Mouse (Mus musculus): ENCODE results near the gene Tdrkh. TPM values are rescaled to one million over a fixed set of nuclear protein-coding genes. Genes with fewer than 3 reads are reported as not detected.

Tdrkh gene
- polyA plus RNA-seq, 1 experiment from 2014 or later: 9.4 TPM

DNA sequence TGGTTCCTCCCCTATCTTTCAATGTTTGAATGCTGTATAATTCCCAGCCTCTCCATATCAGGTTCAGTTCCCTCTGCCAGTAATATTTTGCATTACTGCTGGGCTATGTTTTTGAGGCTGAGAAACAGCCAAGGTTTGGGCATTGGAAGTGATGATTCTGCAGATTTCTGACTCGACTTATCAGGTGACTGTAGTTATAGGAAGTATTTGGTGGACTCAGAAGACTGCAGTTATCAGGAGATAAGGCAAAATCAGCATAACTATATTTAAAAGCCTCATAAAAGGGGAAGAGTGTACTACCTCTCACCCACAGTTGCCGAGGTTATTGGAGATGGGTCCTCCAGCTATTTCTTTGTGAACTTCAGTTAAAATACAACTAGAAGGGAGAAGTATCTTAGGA lies 17.9 kb downstream of the Tdrkh start:
- ATAC-seq (ENCODE audit: insufficient read depth, low FRiP score, low read depth): no peak
- Histone ChIP-seq H3K36me3 (no peaks in the 10 kb centered on the region), H3K9ac (no peak overlapping the region), H3K27me3 (replicated peaks) (no peaks in the 10 kb centered on the region), H3K4me3 (replicated peaks) (no peak overlapping the region), H3K4me1 (no peaks in the 10 kb centered on the region), H3K4me2 (no peak overlapping the region), H3K9me3 (no peaks in the 10 kb centered on the region), H3K27ac (no peak overlapping the region)
- 67% methylated on average over 2 of the region's 2 CpGs for WGBS

- no peaks in the 10 kb centered on the region for H3K27me3 ChIP-seq (replicated peaks)
- H3K4me1 ChIP-seq: no peaks in the 10 kb centered on the region
- no peak for ATAC-seq (ENCODE audit: insufficient read depth, low FRiP score, low read depth)
- 68% methylated on average over 2 of the region's 2 CpGs for WGBS
- no peaks in the 10 kb centered on the region for H3K36me3 ChIP-seq
- no peaks in the 10 kb centered on the region for H3K9me3 ChIP-seq
- no peak overlapping the region for H3K9ac ChIP-seq
- no peak overlapping the region for H3K27ac ChIP-seq
- H3K4me3 ChIP-seq (replicated peaks): no peak overlapping the region
- no peak overlapping the region for H3K4me2 ChIP-seq
Measured at GRCm38 (mm10) chr3:94434305-94434704, 21.2 kb downstream of the Tdrkh start.

DNA sequence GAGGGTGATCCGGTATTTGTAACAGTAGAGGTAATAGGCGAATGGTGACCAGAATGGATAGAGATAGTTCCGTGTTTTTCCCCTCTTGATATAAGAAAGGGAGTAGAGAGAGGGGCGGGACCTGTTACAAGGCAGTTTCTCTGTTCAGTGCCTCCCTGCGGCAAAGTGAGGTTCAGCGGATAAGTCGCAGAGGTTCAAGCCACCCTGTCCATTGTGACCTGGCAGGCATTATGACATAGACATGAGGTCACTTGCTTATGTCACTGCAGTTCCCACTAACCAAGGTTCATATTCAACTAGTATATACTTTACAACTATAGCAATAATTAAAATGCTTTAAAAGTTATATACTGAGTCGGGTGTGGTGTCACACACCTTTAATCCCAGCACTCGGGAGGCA lies 23.3 kb downstream of the Tdrkh start:
- Histone ChIP-seq H3K27me3 (replicated peaks) (no peaks in the 10 kb centered on the region), H3K9ac (no peak overlapping the region), H3K4me1 (no peaks in the 10 kb centered on the region), H3K4me3 (replicated peaks) (no peak overlapping the region), H3K9me3 (no peaks in the 10 kb centered on the region), H3K4me2 (no peak overlapping the region), H3K36me3 (no peaks in the 10 kb centered on the region), H3K27ac (no peak overlapping the region)
- no peak for ATAC-seq (ENCODE audit: insufficient read depth, low FRiP score, low read depth)
- 81% methylated on average over 9 of the region's 9 CpGs for WGBS

DNA sequence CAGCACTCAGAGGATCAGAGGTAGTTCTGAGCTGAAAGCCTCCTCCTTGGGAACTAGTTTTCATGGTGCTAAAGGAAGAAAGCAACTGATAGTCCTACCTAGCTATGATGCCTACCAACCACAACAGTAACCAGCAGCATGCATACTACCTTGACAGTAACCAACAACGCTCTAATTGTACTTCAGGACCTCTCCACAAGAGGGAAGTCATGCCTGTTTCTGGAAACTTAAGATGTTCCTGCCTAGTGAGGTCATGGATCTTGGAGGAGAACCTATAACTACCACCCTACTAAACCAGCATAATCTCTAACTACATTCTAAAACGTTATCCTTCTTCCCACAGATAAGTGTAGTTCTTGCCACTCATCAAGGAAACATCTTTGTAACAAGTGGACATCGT lies 28.1 kb downstream of the Tdrkh start:
- ATAC-seq (ENCODE audit: insufficient read depth, low FRiP score, low read depth): no peak
- Histone ChIP-seq H3K4me3 (replicated peaks) (no peak overlapping the region), H3K27ac (no peak overlapping the region), H3K4me1 (peaks cover 2% of the 10 kb centered on the region; the same call in 1 of the 2 replicates), H3K4me2 (no peak overlapping the region), H3K9ac (no peak overlapping the region), H3K27me3 (replicated peaks) (no peaks in the 10 kb centered on the region), H3K36me3 (0 out of 2 replicates have a peak, but pooled peaks cover 3% of the 10 kb centered on the region), H3K9me3 (no peaks in the 10 kb centered on the region)
- 39% methylated on average over 3 of the region's 3 CpGs for WGBS

GRCm38 (mm10) chr3:94442951-94443596 lies 30.0 kb downstream of the Tdrkh start, which contains the start of gene Mrpl9:
Gene Mrpl9, plus strand, starts transcription at chr3:94443318.
- H3K9me3 ChIP-seq: no peaks in the 10 kb centered on the region
- H3K27me3 ChIP-seq (replicated peaks): no peaks in the 10 kb centered on the region
- H3K36me3 ChIP-seq: peaks cover 20% of the 10 kb centered on the region
- peak within 1 kb of the TSS; percentile 68 for H3K27ac ChIP-seq
- peak within 1 kb of the TSS; percentile 96 for H3K9ac ChIP-seq
- peak within 1 kb of the TSS; percentile 93 for H3K4me3 ChIP-seq (replicated peaks)
- ATAC-seq (ENCODE audit: insufficient read depth, low FRiP score, low read depth): peak; percentile 97
- peak within 1 kb of the TSS; percentile 78 for H3K4me2 ChIP-seq
- peaks cover 2% of the 10 kb centered on the region; the same call in 1 of the 2 replicates for H3K4me1 ChIP-seq
- WGBS: under 1% methylated on average over 38 of the region's 39 CpGs

- Histone ChIP-seq H3K27ac (peak within 1 kb of the TSS; percentile 68), H3K4me1 (peaks cover 2% of the 10 kb centered on the region; the same call in 1 of the 2 replicates)
- no peak; the same call in 1 of the 2 replicates for ATAC-seq (ENCODE audit: insufficient read depth, low FRiP score, low read depth)
Measured at GRCm38 (mm10) chr3:94443597-94443964, 30.5 kb downstream of the Tdrkh start, which contains the start of gene Oaz3. Gene Oaz3, minus strand, starts transcription at chr3:94443915.

DNA sequence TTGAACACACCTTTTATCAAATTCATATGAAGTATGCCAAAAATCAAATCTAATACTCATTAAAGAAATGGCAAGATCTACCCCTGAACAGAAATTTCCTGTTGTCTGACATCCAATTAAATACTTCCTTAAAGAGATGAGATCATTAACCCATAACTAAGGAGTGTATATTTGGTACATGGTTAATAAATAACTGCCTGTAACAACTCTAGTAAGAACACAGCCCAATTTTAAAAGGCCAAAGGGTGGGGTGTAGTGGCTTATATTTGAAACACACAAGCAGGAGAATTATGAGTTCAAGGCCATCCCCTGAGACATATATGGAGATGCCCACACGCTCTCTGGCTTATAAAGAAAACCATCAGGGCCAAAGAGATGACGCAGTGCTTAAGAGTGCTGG lies 36.3 kb downstream of the Tdrkh start:
- no peaks in the 10 kb centered on the region for H3K27me3 ChIP-seq (replicated peaks)
- H3K9ac ChIP-seq: no peak overlapping the region
- 84% methylated on average over 2 of the region's 2 CpGs for WGBS
- no peak for ATAC-seq (ENCODE audit: insufficient read depth, low FRiP score, low read depth)
- H3K4me3 ChIP-seq (replicated peaks): no peak overlapping the region
- H3K27ac ChIP-seq: no peak overlapping the region
- no peaks in the 10 kb centered on the region; the same call in 1 of the 2 replicates for H3K4me1 ChIP-seq
- no peak overlapping the region for H3K4me2 ChIP-seq
- no peaks in the 10 kb centered on the region for H3K9me3 ChIP-seq
- peaks cover 24% of the 10 kb centered on the region for H3K36me3 ChIP-seq

More at GRCm38 (mm10) chr3:94443597-94443964, 30.5 kb downstream of the Tdrkh start, which contains the start of gene Oaz3:
- Histone ChIP-seq H3K4me3 (replicated peaks) (peak within 1 kb of the TSS; percentile 93), H3K9ac (peak within 1 kb of the TSS; percentile 96), H3K9me3 (no peaks in the 10 kb centered on the region), H3K4me2 (peak within 1 kb of the TSS; percentile 78), H3K27me3 (replicated peaks) (no peaks in the 10 kb centered on the region), H3K36me3 (peaks cover 24% of the 10 kb centered on the region)
- WGBS: under 1% methylated on average over 24 of the region's 24 CpGs

DNA sequence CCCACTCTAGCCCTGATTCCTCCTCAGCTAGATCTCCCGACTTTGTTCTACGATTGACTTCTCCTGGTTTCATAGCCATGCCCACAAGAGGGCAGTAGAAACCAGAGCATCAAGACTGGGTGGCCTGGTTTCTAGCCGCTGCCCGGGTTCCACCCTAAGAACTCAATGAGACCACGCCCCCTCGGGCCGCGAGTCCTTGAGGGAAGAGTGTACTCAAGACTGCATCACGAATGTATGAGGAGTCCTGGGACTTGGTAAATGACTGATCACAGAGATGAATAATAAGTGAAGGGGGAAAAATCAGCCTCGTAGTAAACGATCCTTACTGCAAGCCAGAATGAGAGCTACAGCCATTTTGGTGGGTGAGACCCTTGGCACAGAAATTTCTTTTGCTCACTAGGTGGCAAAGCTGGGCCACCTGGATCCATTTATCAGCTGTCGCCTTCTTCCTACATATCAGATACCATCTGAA lies 43.5 kb downstream of the Tdrkh start:
- 2% methylated on average over 12 of the region's 12 CpGs for WGBS
- Histone ChIP-seq H3K9me3 (no peaks in the 10 kb centered on the region), H3K4me3 (replicated peaks) (peak overlapping the region; percentile 27), H3K4me2 (peak overlapping the region; percentile 47), H3K36me3 (no peaks in the 10 kb centered on the region), H3K4me1 (no peaks in the 10 kb centered on the region), H3K27me3 (replicated peaks) (no peaks in the 10 kb centered on the region), H3K9ac (no peak overlapping the region), H3K27ac (no peak overlapping the region)
- peak; percentile 80 for ATAC-seq (ENCODE audit: insufficient read depth, low FRiP score, low read depth)

DNA sequence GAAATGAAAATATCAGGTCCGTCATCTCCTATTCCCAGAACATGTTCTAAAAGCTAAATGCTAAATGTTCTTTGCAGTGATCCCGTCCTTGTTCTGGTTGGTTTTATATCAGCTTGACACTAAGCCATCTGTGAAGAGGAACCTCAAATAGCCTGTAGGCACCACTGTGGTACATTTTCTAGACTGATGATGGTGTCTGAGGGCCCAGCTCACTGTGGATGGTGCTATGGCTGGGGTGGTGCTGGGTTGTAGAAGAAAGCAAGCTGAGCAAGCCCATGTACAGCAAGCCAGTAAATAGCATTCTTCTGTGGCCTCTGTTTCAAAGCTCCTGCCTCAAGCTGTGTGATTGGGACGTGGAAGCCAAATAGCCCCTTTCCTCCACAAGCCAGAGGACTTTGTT lies 44.0 kb downstream of the Tdrkh start:
- ATAC-seq (ENCODE audit: insufficient read depth, low FRiP score, low read depth): no peak
- Histone ChIP-seq H3K9me3 (no peaks in the 10 kb centered on the region), H3K4me1 (no peaks in the 10 kb centered on the region), H3K9ac (no peak overlapping the region), H3K27me3 (replicated peaks) (no peaks in the 10 kb centered on the region), H3K4me3 (replicated peaks) (no peak overlapping the region), H3K27ac (no peak overlapping the region), H3K4me2 (no peak overlapping the region), H3K36me3 (no peaks in the 10 kb centered on the region)
- 76% methylated on average over 3 of the region's 3 CpGs for WGBS

DNA sequence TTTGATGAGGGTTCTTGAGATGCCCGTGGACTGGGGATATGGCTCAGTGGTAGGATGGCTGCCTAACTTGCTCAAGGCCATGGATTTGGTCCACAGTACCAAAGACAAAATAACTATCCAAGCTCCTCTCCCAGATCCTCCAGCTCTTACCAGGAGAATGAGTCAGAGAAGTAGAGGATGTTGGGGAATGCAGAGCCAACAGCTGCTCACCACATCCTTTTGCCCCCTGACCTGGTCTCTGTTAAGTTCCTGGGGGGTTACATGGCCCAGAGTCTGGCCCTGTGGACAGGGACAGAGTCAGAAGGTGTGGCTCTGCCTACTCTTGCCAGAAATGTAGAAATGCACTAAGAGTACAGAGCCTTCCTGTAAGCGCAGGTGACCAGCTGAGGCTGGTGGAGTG lies 46.8 kb downstream of the Tdrkh start:
- no peak overlapping the region for H3K27ac ChIP-seq
- H3K36me3 ChIP-seq: no peaks in the 10 kb centered on the region
- no peaks in the 10 kb centered on the region for H3K4me1 ChIP-seq
- no peaks in the 10 kb centered on the region for H3K9me3 ChIP-seq
- no peak overlapping the region for H3K4me3 ChIP-seq (replicated peaks)
- H3K4me2 ChIP-seq: no peak overlapping the region
- WGBS: 93% methylated on average over 2 of the region's 2 CpGs
- ATAC-seq (ENCODE audit: insufficient read depth, low FRiP score, low read depth): no peak
- H3K27me3 ChIP-seq (replicated peaks): no peaks in the 10 kb centered on the region
- H3K9ac ChIP-seq: no peak overlapping the region

DNA sequence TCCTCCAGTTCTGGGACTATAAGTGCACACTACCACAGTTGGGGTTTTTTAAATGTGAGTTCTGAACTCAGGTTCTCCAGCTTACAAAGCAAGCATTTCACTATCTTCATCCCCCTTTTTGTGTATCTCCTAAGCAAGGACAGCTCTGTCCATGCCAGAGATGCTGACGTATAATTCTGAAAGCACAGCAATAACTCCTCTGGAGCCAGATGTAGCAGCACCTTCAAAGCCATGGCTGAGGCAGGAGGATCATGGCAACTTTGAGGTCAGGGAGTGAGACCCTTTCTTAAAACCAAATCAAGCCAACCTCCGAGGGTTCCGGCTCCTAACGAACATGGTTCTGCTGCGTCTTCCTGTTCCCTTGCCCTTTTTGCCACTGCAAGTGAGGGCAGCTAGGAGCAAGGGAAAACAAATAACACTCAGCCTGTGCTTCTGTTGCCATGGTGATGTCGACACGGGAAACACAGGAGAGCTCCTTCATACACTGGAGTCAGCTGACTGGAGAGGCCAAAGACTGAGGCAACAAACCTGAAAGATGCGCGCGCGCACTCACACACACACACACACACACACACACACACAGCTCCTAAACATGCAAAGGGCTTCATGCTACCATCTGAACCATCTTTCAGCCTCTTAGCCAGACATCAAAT lies 51.0 kb downstream of the Tdrkh start:
- Histone ChIP-seq H3K27me3 (replicated peaks) (no peaks in the 10 kb centered on the region), H3K27ac (no peak overlapping the region), H3K9me3 (no peaks in the 10 kb centered on the region), H3K4me3 (replicated peaks) (no peak overlapping the region), H3K4me1 (no peaks in the 10 kb centered on the region), H3K36me3 (no peaks in the 10 kb centered on the region), H3K9ac (no peak overlapping the region), H3K4me2 (no peak overlapping the region)
- no peak; the same call in 1 of the 2 replicates for ATAC-seq (ENCODE audit: insufficient read depth, low FRiP score, low read depth)
- 49% methylated on average over 11 of the region's 11 CpGs for WGBS
